Mouse (Mus musculus): ENCODE measurements around the gene Fdps.
A peak's percentile ranks its signal among the peaks of the same experiment; 100 is the strongest.
"Not testable (repeated sequence)": the region's sequence is repeated elsewhere in the genome, so short reads cannot be mapped to it uniquely, and the experiment has no call there.

Gene Fdps

GRCm38 (mm10) chr3:89102495-89103290, 934 bp upstream of the Fdps start:
- DNase-seq (ENCODE audit: low read depth): no peak

- no peak for DNase-seq (ENCODE audit: low read depth)
Measured at GRCm38 (mm10) chr3:89101459-89101811, 324 bp downstream of the Fdps start.

- DNase-seq (ENCODE audit: low read depth): no peak
Measured at GRCm38 (mm10) chr3:89100811-89101210, 948 bp downstream of the Fdps start, which contains the start of gene Gm43738. Gene Gm43738 (minus strand): TSS chr3:89101099.

- no peak for DNase-seq (ENCODE audit: low read depth)
Measured at GRCm38 (mm10) chr3:89094021-89094420, 7.7 kb downstream of the Fdps start.

- peak; percentile 36 for DNase-seq (ENCODE audit: low read depth)
Measured at GRCm38 (mm10) chr3:89093175-89093574, 8.6 kb downstream of the Fdps start, which contains the start of gene Rusc1. Gene Rusc1 (minus strand): TSS chr3:89093311.

- DNase-seq (ENCODE audit: low read depth): no peak
Measured at GRCm38 (mm10) chr3:89092509-89093090, 9.2 kb downstream of the Fdps start.

- DNase-seq (ENCODE audit: low read depth): no peak
Measured at GRCm38 (mm10) chr3:89091811-89092508, 9.8 kb downstream of the Fdps start.

- peak; percentile 30 for DNase-seq (ENCODE audit: low read depth)
Measured at GRCm38 (mm10) chr3:89090694-89091655, 10.8 kb downstream of the Fdps start.

- DNase-seq (ENCODE audit: low read depth): peak; percentile 73
Measured at GRCm38 (mm10) chr3:89089882-89090591, 11.7 kb downstream of the Fdps start.

- no peak for DNase-seq (ENCODE audit: low read depth)
Measured at GRCm38 (mm10) chr3:89088974-89089373, 12.8 kb downstream of the Fdps start.

- DNase-seq (ENCODE audit: low read depth): no peak
Measured at GRCm38 (mm10) chr3:89087338-89088110, 14.2 kb downstream of the Fdps start.

- no peak for DNase-seq (ENCODE audit: low read depth)
Measured at GRCm38 (mm10) chr3:89084654-89085190, 17.0 kb downstream of the Fdps start.

- DNase-seq (ENCODE audit: low read depth): no peak
Measured at GRCm38 (mm10) chr3:89084133-89084532, 17.6 kb downstream of the Fdps start.

GRCm38 (mm10) chr3:89082287-89082686, 19.5 kb downstream of the Fdps start:
- not testable (repeated sequence) for DNase-seq (ENCODE audit: low read depth)

GRCm38 (mm10) chr3:89077383-89077782, 24.4 kb downstream of the Fdps start:
- no peak for DNase-seq (ENCODE audit: low read depth)

GRCm38 (mm10) chr3:89067265-89067664, 34.5 kb downstream of the Fdps start:
- no peak for DNase-seq (ENCODE audit: low read depth)

GRCm38 (mm10) chr3:89061696-89062095, 40.1 kb downstream of the Fdps start:
- DNase-seq (ENCODE audit: low read depth): no peak

GRCm38 (mm10) chr3:89058783-89059182, 43.0 kb downstream of the Fdps start:
- peak; percentile 4 for DNase-seq (ENCODE audit: low read depth)

- no peak for DNase-seq (ENCODE audit: low read depth)
Measured at GRCm38 (mm10) chr3:89058361-89058760, 43.4 kb downstream of the Fdps start.
